Mouse (Mus musculus): ENCODE results near the gene Vmn1r25.
"Not testable (repeated sequence)": the region's sequence is repeated elsewhere in the genome, so short reads cannot be mapped to it uniquely, and the experiment has no call there.

Gene Vmn1r25

DNA sequence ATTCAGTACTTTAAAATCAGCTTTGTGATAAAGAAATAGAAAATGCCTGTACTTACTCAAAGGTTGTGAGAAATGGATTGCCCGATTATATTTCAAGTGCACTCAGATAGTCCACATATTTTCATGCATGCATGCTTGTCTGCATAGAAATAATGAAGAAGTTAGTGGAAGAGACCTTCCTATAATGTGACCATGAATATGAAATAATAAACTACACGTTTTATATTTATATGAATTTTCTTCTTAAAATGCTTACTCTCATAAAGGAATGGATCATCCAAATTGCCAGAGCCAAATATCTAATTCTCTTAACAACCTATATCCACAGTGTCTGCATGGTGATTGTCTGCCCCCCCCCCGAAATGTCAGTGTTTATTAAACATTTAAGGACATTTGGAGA is at the start of gene Vmn1r25:
TSS of gene Vmn1r25 (minus strand) at position 101 of the 400 bp plus-strand sequence.
- DNase-seq (ENCODE audit: low read depth, low spot score) = no peak

DNA sequence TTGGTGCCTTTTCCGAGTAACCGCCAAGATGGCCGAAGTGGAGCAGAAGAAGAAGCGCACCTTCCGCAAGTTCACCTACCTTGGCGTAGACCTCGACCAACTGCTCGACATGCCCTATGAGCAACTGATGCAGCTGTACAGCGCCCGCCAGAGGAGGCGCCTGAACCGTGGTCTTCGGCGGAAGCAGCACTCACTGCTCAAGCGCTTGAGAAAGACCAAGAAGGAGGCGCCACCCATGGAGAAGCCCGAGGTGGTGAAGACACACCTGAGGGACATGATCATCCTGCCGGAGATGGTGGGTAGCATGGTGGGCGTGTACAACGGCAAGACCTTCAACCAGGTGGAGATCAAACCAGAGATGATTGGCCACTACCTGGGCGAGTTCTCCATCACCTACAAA is 36.9 kb upstream of the Vmn1r25 start:
- DNase-seq (ENCODE audit: low read depth, low spot score) = not testable (repeated sequence)

DNA sequence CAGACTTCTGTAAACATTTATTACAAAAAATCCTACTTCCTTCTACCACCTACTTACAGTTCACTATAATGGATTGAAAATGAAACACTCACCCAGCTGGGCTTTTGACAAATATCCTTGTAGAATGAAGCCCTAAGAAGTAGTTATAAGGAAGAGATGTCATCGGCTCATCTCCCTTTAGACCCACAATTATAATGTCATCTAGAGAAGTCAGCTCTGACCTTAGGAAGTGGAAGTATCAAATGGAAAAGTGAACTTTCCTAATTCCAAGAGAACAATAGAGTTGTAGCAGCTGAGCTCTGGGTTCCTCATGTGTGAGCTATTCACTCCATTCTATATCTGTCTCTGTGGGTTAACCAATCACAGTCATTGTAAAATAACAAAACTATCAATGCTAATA is 34.4 kb upstream of the Vmn1r25 start, which contains the start of gene Vmn1r26:
TSS of gene Vmn1r26 (minus strand) at position 101 of the 400 bp plus-strand sequence.
- no peak for DNase-seq (ENCODE audit: low read depth, low spot score)

DNA sequence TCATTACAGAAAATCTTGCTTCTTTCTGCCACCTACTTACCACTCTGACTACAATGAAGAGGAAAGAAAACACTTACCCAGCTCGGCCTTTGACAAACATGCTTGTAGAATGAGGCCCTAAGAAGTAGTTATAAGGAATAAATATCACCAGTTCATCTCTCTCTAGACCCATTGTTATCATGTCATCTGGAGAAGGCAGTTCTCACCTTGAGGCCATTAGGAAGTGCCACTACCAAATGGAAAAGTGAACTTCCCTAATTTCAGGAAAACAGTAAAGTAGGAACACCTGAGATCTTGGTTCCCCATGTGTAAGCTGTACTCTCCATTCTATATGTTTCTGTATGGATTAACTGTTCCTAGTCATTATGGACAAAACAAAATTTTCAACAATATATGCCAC is 19.2 kb downstream of the Vmn1r25 start, which contains the start of gene Vmn1r24:
TSS of gene Vmn1r24 (minus strand) at position 101 of the 400 bp plus-strand sequence.
- not testable (repeated sequence) for DNase-seq (ENCODE audit: low read depth, low spot score)

Data from brain, adult 2 months (tissue).